Mouse (Mus musculus): ENCODE data around the gene Ttc9c. TPM values are rescaled to one million over a fixed set of nuclear protein-coding genes. Genes with fewer than 3 reads are reported as not detected.

The Ttc9c gene
- polyA plus RNA-seq, 1 experiment = 2.1 TPM

- TF ChIP-seq GATA1 (IDR thresholded peaks at IDR 0.05; ENCODE audit: low read length) = no peak
These were observed 15.8 kb downstream of the Ttc9c start for GRCm38 (mm10) chr19:8803204-8803780.

- TF ChIP-seq GATA1 (IDR thresholded peaks at IDR 0.05; ENCODE audit: low read length) = no peak
These were observed 16.9 kb downstream of the Ttc9c start, which contains the start of gene Zbtb3 for GRCm38 (mm10) chr19:8802130-8802821. TSS of gene Zbtb3 (plus strand) at chr19:8802555.

GRCm38 (mm10) chr19:8798947-8799315 is 20.2 kb downstream of the Ttc9c start:
- no peak for TF ChIP-seq GATA1 (IDR thresholded peaks at IDR 0.05; ENCODE audit: low read length)

GRCm38 (mm10) chr19:8798264-8798946 is 20.7 kb downstream of the Ttc9c start, which contains the start of gene Polr2g:
TSS of gene Polr2g (minus strand) at chr19:8798577.
- TF ChIP-seq GATA1 (IDR thresholded peaks at IDR 0.05; ENCODE audit: low read length) = no peak

- no peak for TF ChIP-seq GATA1 (IDR thresholded peaks at IDR 0.05; ENCODE audit: low read length)
These were observed 29.0 kb downstream of the Ttc9c start for GRCm38 (mm10) chr19:8790171-8790570.

GRCm38 (mm10) chr19:8789171-8789570 is 30.0 kb downstream of the Ttc9c start:
- TF ChIP-seq GATA1 (IDR thresholded peaks at IDR 0.05; ENCODE audit: low read length) = no peak

GRCm38 (mm10) chr19:8788521-8788920 is 30.6 kb downstream of the Ttc9c start:
- TF ChIP-seq GATA1 (IDR thresholded peaks at IDR 0.05; ENCODE audit: low read length) = no peak

GRCm38 (mm10) chr19:8786008-8786781 is 32.9 kb downstream of the Ttc9c start, which contains the start of gene Taf6l:
TSS of gene Taf6l (minus strand) at chr19:8786417.
- TF ChIP-seq GATA1 (IDR thresholded peaks at IDR 0.05; ENCODE audit: low read length) = no peak

- TF ChIP-seq GATA1 (IDR thresholded peaks at IDR 0.05; ENCODE audit: low read length) = no peak
These were observed 44.1 kb downstream of the Ttc9c start for GRCm38 (mm10) chr19:8774951-8775421.

GRCm38 (mm10) chr19:8774086-8774835 is 44.9 kb downstream of the Ttc9c start, which contains the start of gene Tmem179b:
TSS of gene Tmem179b (minus strand) at chr19:8774467.
- no peak for TF ChIP-seq GATA1 (IDR thresholded peaks at IDR 0.05; ENCODE audit: low read length)

GRCm38 (mm10) chr19:8773409-8773808 is 45.7 kb downstream of the Ttc9c start:
- TF ChIP-seq GATA1 (IDR thresholded peaks at IDR 0.05; ENCODE audit: low read length) = no peak

GRCm38 (mm10) chr19:8772996-8773395 is 46.1 kb downstream of the Ttc9c start:
- TF ChIP-seq GATA1 (IDR thresholded peaks at IDR 0.05; ENCODE audit: low read length) = no peak

- TF ChIP-seq GATA1 (IDR thresholded peaks at IDR 0.05; ENCODE audit: low read length) = no peak
These were observed 48.4 kb downstream of the Ttc9c start, which contains the start of gene Tmem223 for GRCm38 (mm10) chr19:8770567-8771270. TSS of gene Tmem223 (plus strand) at chr19:8770996.

GRCm38 (mm10) chr19:8765562-8765961 is 53.6 kb downstream of the Ttc9c start:
- no peak for TF ChIP-seq GATA1 (IDR thresholded peaks at IDR 0.05; ENCODE audit: low read length)
